8 mouse cellular contexts compared by ENCODE assay signal in the genomic region with DNA sequence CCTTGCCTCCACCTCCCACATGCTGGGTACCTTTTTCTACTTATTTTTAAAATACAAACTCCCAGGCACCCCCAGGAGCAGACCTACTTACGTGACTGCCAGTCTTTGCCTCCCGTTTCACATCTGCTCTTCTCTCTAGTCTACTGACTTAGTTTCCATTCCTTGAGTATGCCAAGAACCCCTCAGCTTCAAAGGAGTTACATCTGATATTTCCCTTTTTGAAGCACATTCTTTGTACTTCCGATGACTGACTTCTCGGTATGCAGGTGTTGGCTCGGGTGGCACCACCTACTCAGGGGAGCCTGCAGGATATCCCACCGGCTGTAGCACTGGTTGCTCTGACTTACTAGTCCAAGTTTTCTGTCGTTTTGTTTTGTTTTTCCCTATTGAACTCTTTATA. TPM values are rescaled to one million over a fixed set of nuclear protein-coding genes. Genes with fewer than 3 reads are reported as not detected.
DNase-seq lines count a peak whose midpoint lies in the region; ATAC-seq and TF ChIP-seq lines count a peak whose summit lies in the region.

No protein-coding gene starts in this region.

- H3K36me3 ChIP-seq in kidney, postnatal 0 days (ENCODE audit: insufficient read depth, low read length): no peaks in the 10 kb centered on the region
- no peaks in the 10 kb centered on the region for H3K36me3 ChIP-seq in embryonic facial prominence, embryonic 15.5 days
- no peaks in the 10 kb centered on the region for H3K36me3 ChIP-seq in limb, embryonic 13.5 days
- no peaks in the 10 kb centered on the region for H3K36me3 ChIP-seq in splenic B cell, adult 2 months (ENCODE audit: control insufficient read depth, insufficient read depth, low read length, poor library complexity, severe bottlenecking)

- ATAC-seq in kidney, postnatal 0 days (replicated peaks; ENCODE audit: low FRiP score, low read depth): no peak
- ATAC-seq in embryonic facial prominence, embryonic 15.5 days (ENCODE audit: insufficient number of reproducible peaks, low FRiP score, low TSS enrichment, low read depth): no peak
- ATAC-seq in limb, embryonic 13.5 days (ENCODE audit: low FRiP score, low read depth): no peak

- H3K27me3 ChIP-seq in kidney, postnatal 0 days (ENCODE audit: insufficient read depth, low read length): no peaks in the 10 kb centered on the region
- H3K27me3 ChIP-seq in embryonic facial prominence, embryonic 15.5 days: no peaks in the 10 kb centered on the region
- H3K27me3 ChIP-seq in limb, embryonic 13.5 days: 0 out of 2 replicates have a peak, but pooled peaks cover 6% of the 10 kb centered on the region
- H3K27me3 ChIP-seq in splenic B cell, adult 2 months (ENCODE audit: control insufficient read depth, insufficient read depth, low read length, poor library complexity, severe bottlenecking): no peaks in the 10 kb centered on the region

- TF ChIP-seq CTCF in kidney, postnatal 0 days (IDR thresholded peaks at IDR 0.05; ENCODE audit: low read depth): no peak

- H3K9me3 ChIP-seq in kidney, postnatal 0 days (replicated peaks; ENCODE audit: low read length): no peaks in the 10 kb centered on the region
- H3K9me3 ChIP-seq in embryonic facial prominence, embryonic 15.5 days (replicated peaks): no peaks in the 10 kb centered on the region
- no peaks in the 10 kb centered on the region for H3K9me3 ChIP-seq in limb, embryonic 13.5 days

- WGBS in kidney, postnatal 0 days: 34% methylated on average over 7 of the region's 7 CpGs
- 33% methylated on average over 7 of the region's 7 CpGs for WGBS in embryonic facial prominence, embryonic 15.5 days
- 33% methylated on average over 7 of the region's 7 CpGs for WGBS in limb, embryonic 13.5 days

- peak overlapping the region; percentile 79 for H3K4me2 ChIP-seq in kidney, postnatal 0 days (ENCODE audit: low read length)
- peak overlapping the region; percentile 68 for H3K4me2 ChIP-seq in embryonic facial prominence, embryonic 15.5 days (replicated peaks)
- peak overlapping the region; percentile 84 for H3K4me2 ChIP-seq in limb, embryonic 13.5 days (replicated peaks)

- DNase-seq in kidney, postnatal 0 days (ENCODE audit: low spot score): no peak
- DNase-seq in kidney, postnatal 10 days: no peak
- peak; percentile 45 for DNase-seq in splenic B cell, adult 2 months (ENCODE audit: low read depth, low spot score)
- no peak for DNase-seq in embryo, embryonic 9.5 days (ENCODE audit: extremely low spot score)
- DNase-seq in adipocyte (ENCODE audit: low spot score): no peak
- DNase-seq in layer of hippocampus, adult 11-12 months (ENCODE audit: low spot score): no peak

- peaks cover 13% of the 10 kb centered on the region; the same call in 1 of the 2 replicates for H3K4me1 ChIP-seq in kidney, postnatal 0 days (replicated peaks; ENCODE audit: insufficient read depth, low read length)
- peaks cover 16% of the 10 kb centered on the region for H3K4me1 ChIP-seq in embryonic facial prominence, embryonic 15.5 days
- peaks cover 12% of the 10 kb centered on the region for H3K4me1 ChIP-seq in limb, embryonic 13.5 days

- no peak overlapping the region for H3K27ac ChIP-seq in kidney, postnatal 0 days
- H3K27ac ChIP-seq in embryonic facial prominence, embryonic 15.5 days (replicated peaks): peak overlapping the region; percentile 8; the same call in 1 of the 2 replicates
- no peak overlapping the region for H3K27ac ChIP-seq in limb, embryonic 13.5 days

- H3K4me3 ChIP-seq in kidney, postnatal 0 days (replicated peaks; ENCODE audit: low read depth, low read length): peak overlapping the region; percentile 52
- peak overlapping the region; percentile 83 for H3K4me3 ChIP-seq in embryonic facial prominence, embryonic 15.5 days (replicated peaks)
- peak overlapping the region; percentile 81 for H3K4me3 ChIP-seq in limb, embryonic 13.5 days

- no peak overlapping the region for H3K9ac ChIP-seq in kidney, postnatal 0 days (ENCODE audit: low read depth, low read length)
- no peak overlapping the region for H3K9ac ChIP-seq in embryonic facial prominence, embryonic 15.5 days
- 0 out of 2 replicates have a peak overlapping the region, but pooled peaks have one; percentile 31 for H3K9ac ChIP-seq in limb, embryonic 13.5 days

RNA-seq across cellular contexts. Expression of gene Pxmp4, which starts 0.6 kb away (rescaled TPM):
- polyA plus RNA-seq in kidney, postnatal 0 days (2015; fragmentation: Nextera tagmentation; extraction: Ambion mirVana): 37.3 and 37.9 TPM in 2 replicates
- polyA plus RNA-seq in embryonic facial prominence, embryonic 15.5 days (2015; fragmentation: Nextera tagmentation; extraction: Ambion mirVana): 30.5 and 33.1 TPM in 2 replicates
- 18.8 and 21.6 TPM in 2 replicates for polyA plus RNA-seq in limb, embryonic 13.5 days (2015; fragmentation: Nextera tagmentation; extraction: Ambion mirVana)

RNA-seq across cellular contexts. Expression of gene Zfp341, which starts 8.9 kb away (rescaled TPM):
- 0.80 and 0.82 TPM in 2 replicates for polyA plus RNA-seq in kidney, postnatal 0 days (2015; fragmentation: Nextera tagmentation; extraction: Ambion mirVana)
- polyA plus RNA-seq in embryonic facial prominence, embryonic 15.5 days (2015; fragmentation: Nextera tagmentation; extraction: Ambion mirVana): 1.6 and 2.0 TPM in 2 replicates
- 1.1 and 1.3 TPM in 2 replicates for polyA plus RNA-seq in limb, embryonic 13.5 days (2015; fragmentation: Nextera tagmentation; extraction: Ambion mirVana)

RNA-seq across cellular contexts. Expression of gene 4930519P11Rik, which starts 9.1 kb away (rescaled TPM):
- polyA plus RNA-seq in kidney, postnatal 0 days (2015; fragmentation: Nextera tagmentation; extraction: Ambion mirVana): 0.42 and 0.71 TPM in 2 replicates
- polyA plus RNA-seq in embryonic facial prominence, embryonic 15.5 days (2015; fragmentation: Nextera tagmentation; extraction: Ambion mirVana): 0.49 TPM in 1 of 2 replicates, not detected in the other
- polyA plus RNA-seq in limb, embryonic 13.5 days (2015; fragmentation: Nextera tagmentation; extraction: Ambion mirVana): 0.43 TPM in 1 of 2 replicates, not detected in the other

RNA-seq across cellular contexts. Expression of gene E2f1, which starts 34.5 kb away (rescaled TPM):
- polyA plus RNA-seq in kidney, postnatal 0 days (2015; fragmentation: Nextera tagmentation; extraction: Ambion mirVana): 9.5 and 9.6 TPM in 2 replicates
- 24.6 and 25.5 TPM in 2 replicates for polyA plus RNA-seq in embryonic facial prominence, embryonic 15.5 days (2015; fragmentation: Nextera tagmentation; extraction: Ambion mirVana)
- 20.1 and 20.8 TPM in 2 replicates for polyA plus RNA-seq in limb, embryonic 13.5 days (2015; fragmentation: Nextera tagmentation; extraction: Ambion mirVana)

RNA-seq across cellular contexts. Expression of gene Necab3, which starts 45.5 kb away (rescaled TPM):
- polyA plus RNA-seq in kidney, postnatal 0 days (2015; fragmentation: Nextera tagmentation; extraction: Ambion mirVana): 0.58 and 0.97 TPM in 2 replicates
- polyA plus RNA-seq in embryonic facial prominence, embryonic 15.5 days (2015; fragmentation: Nextera tagmentation; extraction: Ambion mirVana): 3.4 and 4.3 TPM in 2 replicates
- polyA plus RNA-seq in limb, embryonic 13.5 days (2015; fragmentation: Nextera tagmentation; extraction: Ambion mirVana): 3.7 and 3.9 TPM in 2 replicates
